Mouse (Mus musculus) heart, embryonic 14.5 days (tissue): ENCODE results near the gene Lck. TPM values are rescaled to one million over a fixed set of nuclear protein-coding genes. Genes with fewer than 3 reads are reported as not detected.

Experiments used
- microRNA-seq: library from miRNA; unstranded; fragments of <30 nt; microRNA quantifications from one replicate; pipeline ENCODE4, GENCODE M21; 2016
- polyA plus RNA-seq: library from polyadenylated mRNA; unstranded; fragments of >200 nt; fragmentation: Nextera tagmentation; extraction: Ambion mirVana; gene quantifications from 2 replicates; pipeline ENCODE4 v1.2.1, GENCODE M21; 2014

Gene Lck
- polyA plus RNA-seq, 1 experiment from 2014 or later = 2.6 TPM

Small RNA genes within 50 kb of the gene (microRNA-seq; reads per million reads assigned to microRNA genes)
- gene Mir8119 = not detected

Other genes with a start within 250 kb of the Lck start
- 256 and 263 TPM in 2 replicates for gene Rbbp4, start 238.3 kb downstream of the Lck start, polyA plus RNA-seq
- gene Zbtb8os, start 237.9 kb downstream of the Lck start, polyA plus RNA-seq = 45.5 and 48.1 TPM in 2 replicates
- 9.0 TPM in 2 replicates for gene Zbtb8a, start 195.5 kb downstream of the Lck start, polyA plus RNA-seq
- gene Zbtb8b, start 132.8 kb downstream of the Lck start, polyA plus RNA-seq = 5.0 and 5.6 TPM in 2 replicates
- 23.2 and 25.5 TPM in 2 replicates for gene Bsdc1, start 112.1 kb downstream of the Lck start, polyA plus RNA-seq
- gene Tssk3, start 82.6 kb downstream of the Lck start, polyA plus RNA-seq = not detected in 2 replicates
- gene Fam229a, start 82.5 kb downstream of the Lck start, polyA plus RNA-seq = not detected in 2 replicates
- gene Marcksl1, start 60.1 kb downstream of the Lck start, polyA plus RNA-seq = 301 and 313 TPM in 2 replicates
- gene Hdac1, start 30.9 kb downstream of the Lck start, polyA plus RNA-seq = 123 and 124 TPM in 2 replicates
- 5.3 and 5.6 TPM in 2 replicates for gene Fam167b, start 4.9 kb upstream of the Lck start, polyA plus RNA-seq
- gene Eif3i, start 27.0 kb upstream of the Lck start, polyA plus RNA-seq = 192 and 207 TPM in 2 replicates
- 158 and 179 TPM in 2 replicates for gene Tmem234, start 27.0 kb upstream of the Lck start, polyA plus RNA-seq
- gene Dcdc2b, start 40.6 kb upstream of the Lck start, polyA plus RNA-seq = 1.1 and 2.6 TPM in 2 replicates
- 24.1 and 25.1 TPM in 2 replicates for gene Iqcc, start 45.5 kb upstream of the Lck start, polyA plus RNA-seq
- gene Ccdc28b, start 50.3 kb upstream of the Lck start, polyA plus RNA-seq = 49.8 and 53.3 TPM in 2 replicates
- 51.5 and 56.4 TPM in 2 replicates for gene Txlna, start 67.4 kb upstream of the Lck start, polyA plus RNA-seq
- 11.5 and 14.2 TPM in 2 replicates for gene Kpna6, start 99.1 kb upstream of the Lck start, polyA plus RNA-seq
- gene Tmem39b, start 123.2 kb upstream of the Lck start, polyA plus RNA-seq = 7.1 and 13.4 TPM in 2 replicates
- gene Khdrbs1, start 168.7 kb upstream of the Lck start, polyA plus RNA-seq = 69.6 and 74.0 TPM in 2 replicates
- gene Ptp4a2, start 237.6 kb upstream of the Lck start, polyA plus RNA-seq = 350 and 362 TPM in 2 replicates